Comparison of ENCODE assay signal across 27 mouse cellular contexts in genomic region chr8:120026991-120027390, GRCm38 (mm10).
"Had no signal": no experiment of that assay in that cellular context is flagged by ENCODE, and none has a peak within 500 bp of the region (broad histone marks: within the 10 kb centered on the region; RNA-seq: fewer than 3 reads in every experiment).

No protein-coding gene starts in this region.

- ATAC-seq: hindbrain, embryonic 16.5 days; inflammation-experienced regulatory T-cells, adult 6 months; intestine, embryonic 15.5 days; intestine, postnatal 0 days; liver, embryonic 12.5 days had no signal

- H3K4me1 ChIP-seq: heart, embryonic 15.5 days; intestine, embryonic 15.5 days; liver, embryonic 12.5 days had no signal

- H3K27ac ChIP-seq: gastrocnemius, adult 2 months; heart, adult 2 months; heart, embryonic 13.5 days; heart, embryonic 15.5 days; hindbrain, embryonic 10.5 days; hindbrain, embryonic 12.5 days; hindbrain, embryonic 14.5 days; intestine, embryonic 15.5 days; left cerebral cortex, adult 2 months; limb, embryonic 13.5 days; limb, embryonic 15.5 days; liver, embryonic 12.5 days; liver, embryonic 14.5 days had no signal

- DNase-seq: gastrocnemius, adult 2 months; gastrocnemius, postnatal 10 days; gastrocnemius, postnatal 25 days; heart, adult 11 months; heart, adult 2 months; heart, postnatal 14 days; heart, postnatal 36 days; kidney, adult 18-20 months; kidney, adult 8-10 months; kidney, postnatal 10 days; kidney, postnatal 36 days; layer of hippocampus, adult 9-11 months; left cerebral cortex, postnatal 4 days had no signal

- H3K4me3 ChIP-seq: gastrocnemius, adult 2 months; heart, adult 2 months; heart, embryonic 13.5 days; heart, embryonic 15.5 days; hindbrain, embryonic 10.5 days; hindbrain, embryonic 12.5 days; intestine, embryonic 15.5 days; left cerebral cortex, adult 2 months; limb, embryonic 13.5 days; limb, embryonic 15.5 days; liver, embryonic 12.5 days had no signal
